Mouse (Mus musculus) spleen, adult 18-20 months (tissue): ENCODE results near the gene Apol6.
"Not testable (repeated sequence)": the region's sequence is repeated elsewhere in the genome, so short reads cannot be mapped to it uniquely, and the experiment has no call there.

Source experiments
- DNase-seq, 2 experiments: peaks; one replicate each; pipeline ENCODE4 v3.0.0; 2022; ENCODE audit warnings: mixed read lengths in 2 of 2

Apol6 gene

GRCm38 (mm10) chr15:77034526-77034925 lies 10.0 kb upstream of the Apol6 start:
- no peak for DNase-seq

- no peak for DNase-seq
Measured at GRCm38 (mm10) chr15:77035643-77036042, 8.9 kb upstream of the Apol6 start.

GRCm38 (mm10) chr15:77036320-77036988 lies 8.1 kb upstream of the Apol6 start:
- DNase-seq = no peak

- DNase-seq = no peak
Measured at GRCm38 (mm10) chr15:77036989-77037277, 7.6 kb upstream of the Apol6 start.

GRCm38 (mm10) chr15:77037278-77038161 lies 7.0 kb upstream of the Apol6 start:
- no peak for DNase-seq

- no peak for DNase-seq
Measured at GRCm38 (mm10) chr15:77039211-77039700, 5.3 kb upstream of the Apol6 start.

GRCm38 (mm10) chr15:77040784-77041183 lies 3.7 kb upstream of the Apol6 start:
- no peak for DNase-seq

GRCm38 (mm10) chr15:77045609-77046008 lies 1.1 kb downstream of the Apol6 start:
- no peak for DNase-seq

- DNase-seq = no peak
Measured at GRCm38 (mm10) chr15:77050570-77050969, 6.0 kb downstream of the Apol6 start, which contains the start of gene Mb. Gene Mb, minus strand, starts transcription at chr15:77050670.

- DNase-seq = no peak
Measured at GRCm38 (mm10) chr15:77052176-77052575, 7.6 kb downstream of the Apol6 start.

GRCm38 (mm10) chr15:77053021-77053420 lies 8.5 kb downstream of the Apol6 start:
- DNase-seq = no peak

GRCm38 (mm10) chr15:77054611-77055175 lies 10.2 kb downstream of the Apol6 start:
- no peak for DNase-seq

GRCm38 (mm10) chr15:77056001-77056790 lies 11.7 kb downstream of the Apol6 start:
- no peak for DNase-seq

- DNase-seq = no peak
Measured at GRCm38 (mm10) chr15:77056791-77057051, 12.2 kb downstream of the Apol6 start.

GRCm38 (mm10) chr15:77058566-77058965 lies 14.0 kb downstream of the Apol6 start:
- DNase-seq = no peak

- DNase-seq = not testable (repeated sequence)
Measured at GRCm38 (mm10) chr15:77059416-77059815, 14.9 kb downstream of the Apol6 start.

- no peak for DNase-seq
Measured at GRCm38 (mm10) chr15:77062746-77063145, 18.2 kb downstream of the Apol6 start.

- DNase-seq = no peak
Measured at GRCm38 (mm10) chr15:77065259-77065852, 20.8 kb downstream of the Apol6 start.

GRCm38 (mm10) chr15:77066233-77066632 lies 21.7 kb downstream of the Apol6 start:
- DNase-seq = no peak

GRCm38 (mm10) chr15:77068439-77068861 lies 23.9 kb downstream of the Apol6 start:
- no peak for DNase-seq

- DNase-seq = no peak
Measured at GRCm38 (mm10) chr15:77069019-77069418, 24.5 kb downstream of the Apol6 start.

GRCm38 (mm10) chr15:77070745-77071268 lies 26.3 kb downstream of the Apol6 start:
- DNase-seq = no peak
